Mouse (Mus musculus): ENCODE data around the gene Drap1.

DNA sequence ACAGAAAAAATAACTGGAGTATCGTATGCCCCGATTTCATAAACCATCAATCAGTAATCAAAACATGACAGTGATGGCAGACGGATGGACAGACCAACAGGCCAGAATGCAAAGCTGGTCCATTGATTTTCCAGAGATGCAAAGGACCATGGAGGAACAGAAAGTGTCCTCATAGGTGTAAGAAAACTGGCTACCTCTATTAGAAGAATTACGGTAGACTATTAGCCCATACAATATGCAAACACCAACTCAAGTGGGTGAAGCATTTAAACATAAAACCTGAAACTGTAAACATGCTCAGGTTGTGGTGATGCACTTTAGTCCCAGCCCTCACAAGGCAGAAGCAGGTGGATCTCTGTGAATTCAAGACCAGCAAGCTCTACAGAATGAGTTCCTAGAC, 29.4 kb downstream of the Drap1 start:
- TF ChIP-seq EP300 (IDR thresholded peaks at IDR 0.05; ENCODE audit: low read depth in 1 of 2, low read length in 2 of 2), result no peak
- TF ChIP-seq MAZ (IDR thresholded peaks at IDR 0.05; ENCODE audit: low read depth, low read length), result no peak
- no peak for TF ChIP-seq ZKSCAN1 (IDR thresholded peaks at IDR 0.05; ENCODE audit: low read depth, low read length)
- TF ChIP-seq CTCF (IDR thresholded peaks at IDR 0.05 in 2 of 3, conservative IDR thresholded peaks at IDR 0.05 in 1 of 3; ENCODE audit: control insufficient read depth in 1 of 3, insufficient read depth in 1 of 3, low read depth in 2 of 3, low read length in 3 of 3, poor library complexity in 1 of 3, severe bottlenecking in 1 of 3), result no peak
- TF ChIP-seq ZNF384 (IDR thresholded peaks at IDR 0.05; ENCODE audit: low read depth, low read length), result no peak
- no peak for TF ChIP-seq TAL1 (IDR thresholded peaks at IDR 0.05; ENCODE audit: low read length)
- TF ChIP-seq TCF12 (IDR thresholded peaks at IDR 0.05; ENCODE audit: low read depth, low read length), result no peak
- no peak for TF ChIP-seq E2F4 (IDR thresholded peaks at IDR 0.05; ENCODE audit: borderline replicate concordance, low read depth, low read length)
- TF ChIP-seq POLR2A (IDR thresholded peaks at IDR 0.05; ENCODE audit: control insufficient read depth in 1 of 2, insufficient read depth in 1 of 2, low read depth in 1 of 2, low read length in 2 of 2, poor library complexity in 1 of 2), result no peak
- no peak for TF ChIP-seq ETS1 (IDR thresholded peaks at IDR 0.05; ENCODE audit: low read depth, low read length)
